In the genomic region with DNA sequence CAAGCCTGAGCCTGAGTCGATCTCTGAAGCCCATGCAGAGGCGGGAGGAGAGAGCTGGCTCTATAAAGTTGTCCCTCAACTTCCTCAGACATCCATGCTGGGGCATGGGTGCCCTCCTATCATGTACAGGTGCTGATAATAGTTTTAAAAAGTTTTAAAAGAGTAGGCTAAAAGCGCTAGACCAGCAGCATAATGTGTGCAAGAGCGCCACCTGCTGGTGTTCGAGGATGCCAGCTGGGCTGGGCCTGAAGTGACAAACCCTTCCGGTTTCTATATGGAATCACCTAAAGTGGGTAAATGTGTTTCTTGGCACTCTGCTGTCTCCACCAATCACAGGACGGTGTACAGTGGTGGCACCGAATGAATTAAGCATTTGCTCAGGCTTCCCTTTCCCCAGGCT, we compare ENCODE assay signal across 8 mouse cellular contexts. TPM values are rescaled to one million over a fixed set of nuclear protein-coding genes. Genes with fewer than 3 reads are reported as not detected.
DNase-seq lines count a peak whose midpoint lies in the region; ATAC-seq and TF ChIP-seq lines count a peak whose summit lies in the region.

No protein-coding gene starts in this region.

- no peak; the same call in 1 of the 2 replicates for TF ChIP-seq CTCF in heart, adult 2 months (IDR thresholded peaks at IDR 0.05)
- peak; percentile 93 for TF ChIP-seq CTCF in midbrain, postnatal 0 days (IDR thresholded peaks at IDR 0.05)
- peak; percentile 96 for TF ChIP-seq CTCF in stomach, postnatal 0 days (IDR thresholded peaks at IDR 0.05; ENCODE audit: low read depth)

- no peak overlapping the region for H3K4me2 ChIP-seq in heart, embryonic 12.5 days
- no peak overlapping the region for H3K4me2 ChIP-seq in midbrain, postnatal 0 days (ENCODE audit: low read depth, low read length, poor library complexity, severe bottlenecking)
- H3K4me2 ChIP-seq in stomach, postnatal 0 days (replicated peaks; ENCODE audit: low read depth), result no peak overlapping the region

- no peaks in the 10 kb centered on the region for H3K9me3 ChIP-seq in heart, embryonic 12.5 days (replicated peaks)
- H3K9me3 ChIP-seq in midbrain, postnatal 0 days (ENCODE audit: low read length), result no peaks in the 10 kb centered on the region
- no peaks in the 10 kb centered on the region for H3K9me3 ChIP-seq in stomach, postnatal 0 days (ENCODE audit: control insufficient read depth, low read length)

- 28% methylated on average over 8 of the region's 8 CpGs for WGBS in heart, embryonic 12.5 days
- WGBS in heart, adult 2 months, result 23% methylated on average over 8 of the region's 8 CpGs
- 22% methylated on average over 8 of the region's 8 CpGs for WGBS in midbrain, postnatal 0 days
- 20% methylated on average over 8 of the region's 8 CpGs for WGBS in stomach, postnatal 0 days

- no peaks in the 10 kb centered on the region for H3K79me2 ChIP-seq in heart, adult 2 months (replicated peaks; ENCODE audit: control insufficient read depth, insufficient read depth, low read length)

- no peaks in the 10 kb centered on the region for H3K27me3 ChIP-seq in heart, embryonic 12.5 days (replicated peaks)
- no peaks in the 10 kb centered on the region for H3K27me3 ChIP-seq in heart, adult 2 months (ENCODE audit: control insufficient read depth, insufficient read depth, low read length)
- peaks cover 6% of the 10 kb centered on the region; the same call in 1 of the 2 replicates for H3K27me3 ChIP-seq in midbrain, postnatal 0 days (ENCODE audit: insufficient read depth, low read length)
- no peaks in the 10 kb centered on the region for H3K27me3 ChIP-seq in stomach, postnatal 0 days (ENCODE audit: control insufficient read depth, insufficient read depth, low read length)

- TF ChIP-seq POLR2A in heart, adult 2 months (IDR thresholded peaks at IDR 0.05; ENCODE audit: insufficient read depth, low read depth, low read length), result no peak

- DNase-seq in heart, adult 18-20 months, result peak; percentile 84 to 96
- peak; percentile 49 for DNase-seq in Muller cell, postnatal 12 days (ENCODE audit: inconsistent ontology term)
- peak; percentile 86 to 88 for DNase-seq in cerebellum, postnatal 14 days
- DNase-seq in heart, adult 2 months, result peak; percentile 84 to 91
- peak; percentile 68 to 76 for DNase-seq in layer of hippocampus, postnatal 36 days
- peak; percentile 87 for DNase-seq in midbrain, postnatal 0 days (ENCODE audit: low spot score)
- peak; percentile 89 for DNase-seq in stomach, postnatal 0 days (ENCODE audit: low spot score)

- H3K27ac ChIP-seq in heart, embryonic 12.5 days (ENCODE audit: poor library complexity, severe bottlenecking), result no peak overlapping the region
- H3K27ac ChIP-seq in heart, adult 2 months, result no peak overlapping the region
- H3K27ac ChIP-seq in midbrain, postnatal 0 days (ENCODE audit: low read depth, low read length), result no peak overlapping the region
- no peak overlapping the region for H3K27ac ChIP-seq in stomach, postnatal 0 days (replicated peaks)

- no peak for ATAC-seq in heart, embryonic 12.5 days (ENCODE audit: insufficient number of reproducible peaks, low FRiP score)
- ATAC-seq in midbrain, postnatal 0 days (ENCODE audit: low FRiP score), result no peak
- ATAC-seq in stomach, postnatal 0 days (ENCODE audit: low FRiP score, low TSS enrichment), result no peak

- peak; percentile 94 for TF ChIP-seq EP300 in heart, adult 2 months (IDR thresholded peaks at IDR 0.05; ENCODE audit: insufficient read depth, low read depth, low read length)
- TF ChIP-seq EP300 in stomach, postnatal 0 days (optimal IDR thresholded peaks at IDR 0.05), result no peak

- intact Hi-C loops in heart, adult 2 months (cut with DNase I), result loop anchor here (1.0 to 5.0 kb wide), 5 partner anchors 77 to 318 kb away; no protein-coding TSS in a partner anchor

- no peak overlapping the region for H3K4me3 ChIP-seq in heart, embryonic 12.5 days
- no peak overlapping the region for H3K4me3 ChIP-seq in heart, adult 2 months
- no peak overlapping the region for H3K4me3 ChIP-seq in midbrain, postnatal 0 days (ENCODE audit: low read depth, low read length)
- no peak overlapping the region for H3K4me3 ChIP-seq in stomach, postnatal 0 days (ENCODE audit: low read depth, low read length)

- peaks cover 59% of the 10 kb centered on the region for H3K4me1 ChIP-seq in heart, embryonic 12.5 days (replicated peaks)
- peaks cover 10% of the 10 kb centered on the region for H3K4me1 ChIP-seq in heart, adult 2 months (ENCODE audit: control insufficient read depth, insufficient read depth, low read length)
- H3K4me1 ChIP-seq in midbrain, postnatal 0 days (ENCODE audit: insufficient read depth, low read length), result no peaks in the 10 kb centered on the region
- peaks cover 9% of the 10 kb centered on the region for H3K4me1 ChIP-seq in stomach, postnatal 0 days (replicated peaks; ENCODE audit: control insufficient read depth, insufficient read depth)

- H3K36me3 ChIP-seq in heart, embryonic 12.5 days, result peaks cover 12% of the 10 kb centered on the region
- H3K36me3 ChIP-seq in heart, adult 2 months (ENCODE audit: control insufficient read depth, insufficient read depth, low read length), result no peaks in the 10 kb centered on the region
- no peaks in the 10 kb centered on the region; the same call in none of the 2 replicates for H3K36me3 ChIP-seq in midbrain, postnatal 0 days (ENCODE audit: insufficient read depth, low read length)
- H3K36me3 ChIP-seq in stomach, postnatal 0 days (ENCODE audit: control insufficient read depth, insufficient read depth, low read length), result peaks cover 15% of the 10 kb centered on the region

- H3K9ac ChIP-seq in heart, embryonic 12.5 days, result no peak overlapping the region
- no peak overlapping the region for H3K9ac ChIP-seq in heart, adult 2 months (ENCODE audit: low read depth, low read length)
- no peak overlapping the region for H3K9ac ChIP-seq in midbrain, postnatal 0 days (replicated peaks; ENCODE audit: low read length, poor library complexity, severe bottlenecking)
- no peak overlapping the region for H3K9ac ChIP-seq in stomach, postnatal 0 days (ENCODE audit: low read length)

RNA-seq across cellular contexts. Expression of a gene that starts 3.1 kb away (rescaled TPM):
- 10 to 100 TPM; 18.7 to 22.8 TPM for total RNA-seq in heart, adult 18-20 months (2021)
- 10.3 and 10.5 TPM in 2 replicates for polyA plus RNA-seq in heart, embryonic 12.5 days (2016; fragmentation: Nextera tagmentation; extraction: Ambion mirVana)
- total RNA-seq in heart, adult 2 months (2021), result 10 to 100 TPM; 19.3 to 23.3 TPM
- polyA plus RNA-seq in heart, adult 2 months (2012; rRNA removed), result 15.7 and 19.8 TPM in 2 replicates
- 10 to 100 TPM; 20.8 to 22.3 TPM for total RNA-seq in layer of hippocampus, postnatal 36 days (2021)
- total RNA-seq in midbrain, postnatal 0 days (2014; rRNA removed), result 12.9 and 17.7 TPM in 2 replicates
- polyA plus RNA-seq in midbrain, postnatal 0 days (2015; fragmentation: Nextera tagmentation; extraction: Ambion mirVana), result 5.1 and 5.9 TPM in 2 replicates
- 17.5 and 18.3 TPM in 2 replicates for polyA plus RNA-seq in stomach, postnatal 0 days (2015; fragmentation: Nextera tagmentation; extraction: Ambion mirVana)
